ENCODE assay signal across 8 mouse cellular contexts in the genomic region with DNA sequence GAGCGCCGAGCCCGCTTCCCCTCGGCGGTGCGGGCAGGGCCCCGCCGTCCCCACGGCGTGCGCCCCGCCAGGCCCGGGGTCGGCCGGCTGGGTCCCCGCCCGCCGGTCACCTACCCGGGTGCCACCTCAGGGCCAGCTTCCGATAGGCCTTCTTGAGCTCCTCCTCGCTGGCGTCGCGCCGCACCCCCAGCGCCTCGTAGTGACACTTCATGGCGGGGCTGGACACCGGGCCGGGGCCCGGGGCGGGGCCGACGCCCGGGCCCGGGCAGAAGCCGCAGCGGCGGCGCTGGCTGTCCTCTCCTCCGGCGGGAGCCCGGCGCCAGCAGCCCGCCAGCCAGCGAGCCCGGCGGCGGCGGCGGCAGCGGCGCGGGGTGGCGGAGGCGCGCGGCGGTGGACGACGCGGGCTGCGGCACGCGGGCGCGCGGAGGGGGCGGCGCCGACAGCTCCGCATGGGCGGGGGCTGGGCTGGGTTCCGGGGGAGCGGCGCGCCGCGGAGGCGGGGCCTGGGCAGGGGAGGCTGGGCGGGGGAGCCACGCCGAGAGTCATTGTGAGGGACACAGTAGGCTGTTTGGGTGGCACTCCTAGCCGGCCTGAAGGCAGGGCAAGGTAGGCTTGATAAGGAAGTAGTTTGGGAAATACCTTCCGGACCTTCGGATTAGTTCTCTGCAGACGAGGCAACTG. TPM values are rescaled to one million over a fixed set of nuclear protein-coding genes. Genes with fewer than 3 reads are reported as not detected.
A peak's percentile ranks its signal among the peaks of the same experiment; 100 is the strongest.
DNase-seq lines count a peak whose midpoint lies in the region; ATAC-seq and TF ChIP-seq lines count a peak whose summit lies in the region.

A gene (minus strand): TSS at position 366 of the 681 bp plus-strand sequence.

- ATAC-seq in forebrain, embryonic 11.5 days (replicated peaks; ENCODE audit: low FRiP score) = peak; percentile 94
- ATAC-seq in heart, embryonic 16.5 days (replicated peaks; ENCODE audit: extremely low read depth, insufficient read depth, low FRiP score) = peak; percentile 96
- peak; percentile 97 for ATAC-seq in neural tube, embryonic 15.5 days (ENCODE audit: low FRiP score)

- DNase-seq in ES-CJ7 (ENCODE audit: low read depth, low spot score) = peak; percentile 83
- DNase-seq in c-Kit-positive CD71-positive TER-119-negative erythroid progenitor cells, embryonic 14.5 days (ENCODE audit: low read depth) = peak; percentile 61
- DNase-seq in forebrain, embryonic 11.5 days (ENCODE audit: low spot score) = peak; percentile 93
- peak; percentile 92 to 94 for DNase-seq in kidney, postnatal 36 days
- peak; percentile 86 for DNase-seq in lung, adult 2 months
- peak; percentile 84 for DNase-seq in testis, postnatal 14 days (ENCODE audit: low spot score)

- H3K27me3 ChIP-seq in forebrain, embryonic 11.5 days (ENCODE audit: control insufficient read depth, insufficient read depth, low read length) = no peaks in the 10 kb centered on the region
- no peaks in the 10 kb centered on the region for H3K27me3 ChIP-seq in heart, embryonic 16.5 days (ENCODE audit: control insufficient read depth, insufficient read depth, low read length)
- H3K27me3 ChIP-seq in neural tube, embryonic 15.5 days (replicated peaks) = no peaks in the 10 kb centered on the region

- H3K4me2 ChIP-seq in forebrain, embryonic 11.5 days (ENCODE audit: low read depth, low read length, severe bottlenecking) = peak within 1 kb of the TSS; percentile 81
- H3K4me2 ChIP-seq in heart, embryonic 16.5 days (ENCODE audit: low read depth, low read length) = peak within 1 kb of the TSS; percentile 93
- peak within 1 kb of the TSS; percentile 81 for H3K4me2 ChIP-seq in neural tube, embryonic 15.5 days

- peak within 1 kb of the TSS; percentile 81 for H3K4me3 ChIP-seq in forebrain, embryonic 11.5 days (ENCODE audit: low read depth, low read length)
- H3K4me3 ChIP-seq in heart, embryonic 16.5 days (ENCODE audit: low read length) = peak within 1 kb of the TSS; percentile 92
- peak within 1 kb of the TSS; percentile 70 for H3K4me3 ChIP-seq in lung, adult 2 months (replicated peaks; ENCODE audit: extremely low read depth, low read depth, low read length)
- H3K4me3 ChIP-seq in neural tube, embryonic 15.5 days (replicated peaks) = peak within 1 kb of the TSS; percentile 88

- H3K9me3 ChIP-seq in forebrain, embryonic 11.5 days (ENCODE audit: control insufficient read depth, low read length) = no peaks in the 10 kb centered on the region
- no peaks in the 10 kb centered on the region for H3K9me3 ChIP-seq in heart, embryonic 16.5 days (replicated peaks; ENCODE audit: control insufficient read depth, low read length)
- H3K9me3 ChIP-seq in neural tube, embryonic 15.5 days (replicated peaks) = no peaks in the 10 kb centered on the region

- peak within 1 kb of the TSS; percentile 62 for H3K27ac ChIP-seq in forebrain, embryonic 11.5 days (ENCODE audit: low read depth, low read length)
- H3K27ac ChIP-seq in heart, embryonic 16.5 days (ENCODE audit: low read length) = peak within 1 kb of the TSS; percentile 86
- H3K27ac ChIP-seq in neural tube, embryonic 15.5 days (replicated peaks) = peak within 1 kb of the TSS; percentile 87

- no peaks in the 10 kb centered on the region for H3K4me1 ChIP-seq in forebrain, embryonic 11.5 days (replicated peaks; ENCODE audit: control insufficient read depth, insufficient read depth, low read length)
- H3K4me1 ChIP-seq in heart, embryonic 16.5 days (ENCODE audit: control insufficient read depth, insufficient read depth, low read length) = peaks cover 8% of the 10 kb centered on the region; the same call in 1 of the 2 replicates
- H3K4me1 ChIP-seq in lung, adult 2 months (ENCODE audit: control insufficient read depth, insufficient read depth, low read length) = no peaks in the 10 kb centered on the region; the same call in 1 of the 2 replicates
- peaks cover 23% of the 10 kb centered on the region for H3K4me1 ChIP-seq in neural tube, embryonic 15.5 days

- peaks cover 1% of the 10 kb centered on the region; the same call in 1 of the 2 replicates for H3K36me3 ChIP-seq in forebrain, embryonic 11.5 days (ENCODE audit: control insufficient read depth, insufficient read depth, low read length)
- H3K36me3 ChIP-seq in heart, embryonic 16.5 days (ENCODE audit: control insufficient read depth, insufficient read depth) = 0 out of 2 replicates have a peak, but pooled peaks cover under 1% of the 10 kb centered on the region
- peaks cover 3% of the 10 kb centered on the region for H3K36me3 ChIP-seq in neural tube, embryonic 15.5 days

- peak within 1 kb of the TSS; percentile 80 for H3K9ac ChIP-seq in forebrain, embryonic 11.5 days (ENCODE audit: low read length)
- peak within 1 kb of the TSS; percentile 91 for H3K9ac ChIP-seq in heart, embryonic 16.5 days (ENCODE audit: low read length)
- peak within 1 kb of the TSS; percentile 82 for H3K9ac ChIP-seq in neural tube, embryonic 15.5 days (replicated peaks)

- peak; percentile 58; the same call in 1 of the 2 replicates for TF ChIP-seq POLR2A in lung, adult 2 months (IDR thresholded peaks at IDR 0.05; ENCODE audit: borderline replicate concordance, extremely low read depth, low read depth, low read length)

- WGBS in forebrain, embryonic 11.5 days = 0% methylated on average over 46 of the region's 87 CpGs
- WGBS in heart, embryonic 16.5 days = 2% methylated on average over 28 of the region's 87 CpGs
- WGBS in lung, adult 2 months = 6% methylated on average over 75 of the region's 87 CpGs
- 0% methylated on average over 44 of the region's 87 CpGs for WGBS in neural tube, embryonic 15.5 days

- no peak for TF ChIP-seq CTCF in lung, adult 2 months (IDR thresholded peaks at IDR 0.05; ENCODE audit: insufficient read depth, low read length)

RNA-seq across cellular contexts. Expression of the gene that starts here (rescaled TPM):
- 17.3 and 18.3 TPM in 2 replicates for polyA plus RNA-seq in forebrain, embryonic 11.5 days (2014; fragmentation: Nextera tagmentation; extraction: Ambion mirVana)
- 6.0 and 6.2 TPM in 2 replicates for polyA plus RNA-seq in heart, embryonic 16.5 days (2015; fragmentation: Nextera tagmentation; extraction: Ambion mirVana)
- polyA plus RNA-seq in lung, adult 2 months (2012; rRNA removed) = 1.2 and 1.9 TPM in 2 replicates
- polyA plus RNA-seq in neural tube, embryonic 15.5 days (2015; fragmentation: Nextera tagmentation; extraction: Ambion mirVana) = 11.0 and 12.3 TPM in 2 replicates

Comparison
In these comparisons a context has a peak if more than half of its experiments do, and no peak if none do; other contexts are left out.
1. Peak in every context shown above with its lines: DNase-seq, ATAC-seq, H3K4me3 ChIP-seq and H3K27ac ChIP-seq.